Comparison of ENCODE assay signal across 9 mouse cellular contexts in the genomic region with DNA sequence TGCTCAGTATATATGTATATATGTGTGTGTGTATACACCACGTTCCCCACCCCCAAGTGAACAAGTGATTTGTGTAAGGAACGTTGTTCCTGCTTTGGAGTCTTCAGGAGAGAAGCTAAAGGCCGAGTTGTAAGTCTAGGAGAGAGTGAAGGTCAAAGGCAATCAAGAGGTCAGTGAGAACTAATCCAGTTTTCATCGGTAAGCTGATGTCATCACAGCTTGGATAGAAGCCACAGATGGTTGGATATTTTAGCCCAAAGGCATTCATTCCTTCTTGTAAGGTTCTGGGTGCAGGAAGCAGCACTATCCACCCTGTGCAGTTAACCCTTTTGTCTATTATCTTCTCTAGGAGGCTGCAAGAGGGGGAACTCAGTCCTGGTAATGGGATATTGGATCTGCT. TPM values are rescaled to one million over a fixed set of nuclear protein-coding genes. Genes with fewer than 3 reads are reported as not detected.
DNase-seq lines count a peak whose midpoint lies in the region; ATAC-seq and TF ChIP-seq lines count a peak whose summit lies in the region.
"Had no signal": no experiment of that assay in that cellular context is flagged by ENCODE, and none has a peak within 500 bp of the region (broad histone marks: within the 10 kb centered on the region; RNA-seq: fewer than 3 reads in every experiment).

No protein-coding gene starts in this region.

- no peak for DNase-seq in gastrocnemius, adult 2 months
- DNase-seq in gastrocnemius, adult 8-10 months (ENCODE audit: low spot score in 2 of 2) = no peak
- no peak for DNase-seq in neural tube, embryonic 11.5 days (ENCODE audit: low spot score)
- no peak for DNase-seq in neural tube, embryonic 10.5 days (ENCODE audit: extremely low spot score, low spot score)
- DNase-seq in lung, postnatal 4 days = no peak
- no peak for DNase-seq in cerebellum, adult 11-12 months
- DNase-seq in thymus, postnatal 25 days = no peak

- peak overlapping the region; percentile 19; the same call in 1 of the 2 replicates for H3K4me2 ChIP-seq in neural tube, embryonic 11.5 days (ENCODE audit: low read depth)
- 0 out of 2 replicates have a peak overlapping the region, but pooled peaks have one; percentile 39 for H3K4me2 ChIP-seq in limb, embryonic 15.5 days

- no peak for TF ChIP-seq CTCF in gastrocnemius, adult 2 months (IDR thresholded peaks at IDR 0.05)

- H3K9me3 ChIP-seq in neural tube, embryonic 11.5 days (ENCODE audit: control insufficient read depth, low read length) = no peaks in the 10 kb centered on the region
- H3K9me3 ChIP-seq in limb, embryonic 15.5 days = no peaks in the 10 kb centered on the region

- intact Hi-C loops in gastrocnemius, adult 2 months (cut with DNase I) = no loop called here

- H3K9ac ChIP-seq in neural tube, embryonic 11.5 days (ENCODE audit: low read length) = no peak overlapping the region
- no peak overlapping the region for H3K9ac ChIP-seq in limb, embryonic 15.5 days

- ATAC-seq in neural tube, embryonic 11.5 days (ENCODE audit: insufficient read depth, low FRiP score, low TSS enrichment) = no peak
- no peak for ATAC-seq in limb, embryonic 15.5 days (ENCODE audit: insufficient number of reproducible peaks, low FRiP score, low TSS enrichment, low read depth)

- H3K36me3 ChIP-seq in neural tube, embryonic 11.5 days (ENCODE audit: control insufficient read depth, insufficient read depth, low read length) = no peaks in the 10 kb centered on the region
- H3K36me3 ChIP-seq in limb, embryonic 15.5 days = no peaks in the 10 kb centered on the region; the same call in 1 of the 2 replicates

- peak overlapping the region; percentile 91 for H3K27ac ChIP-seq in gastrocnemius, adult 2 months
- H3K27ac ChIP-seq in neural tube, embryonic 11.5 days (ENCODE audit: low read depth, low read length) = no peak overlapping the region
- no peak overlapping the region for H3K27ac ChIP-seq in limb, embryonic 15.5 days

- no peaks in the 10 kb centered on the region for H3K27me3 ChIP-seq in neural tube, embryonic 11.5 days (ENCODE audit: control insufficient read depth, insufficient read depth, low read length)
- no peaks in the 10 kb centered on the region for H3K27me3 ChIP-seq in limb, embryonic 15.5 days

- WGBS in neural tube, embryonic 11.5 days = 55% methylated on average over 4 of the region's 4 CpGs
- 48% methylated on average over 4 of the region's 4 CpGs for WGBS in limb, embryonic 15.5 days

- 0 out of 2 replicates have a peak, but pooled peaks cover 3% of the 10 kb centered on the region for H3K4me1 ChIP-seq in neural tube, embryonic 11.5 days (ENCODE audit: control insufficient read depth, insufficient read depth, low read length)
- H3K4me1 ChIP-seq in limb, embryonic 15.5 days = peaks cover 8% of the 10 kb centered on the region

- H3K4me3 ChIP-seq in gastrocnemius, adult 2 months = peak overlapping the region; percentile 80
- no peak overlapping the region for H3K4me3 ChIP-seq in neural tube, embryonic 11.5 days (ENCODE audit: low read depth, low read length)
- peak overlapping the region; percentile 52; the same call in 1 of the 2 replicates for H3K4me3 ChIP-seq in limb, embryonic 15.5 days
- H3K4me3 ChIP-seq: erythroblast, embryonic 14.5 days had no signal

RNA-seq across cellular contexts. Expression of a gene that starts 3.2 kb away (rescaled TPM):
- total RNA-seq in gastrocnemius, adult 2 months (2021) = 1,000 to 10,000 TPM in 1 of 2 experiments, 100 to 1,000 TPM in 1; 915 to 1,167 TPM
- 1,000 to 10,000 TPM in 2 of 4 experiments, 100 to 1,000 TPM in 2; 909 to 1,066 (median 1,006) TPM for total RNA-seq in gastrocnemius, adult 8-10 months (2022)
- polyA plus RNA-seq in neural tube, embryonic 11.5 days (2014; fragmentation: Nextera tagmentation; extraction: Ambion mirVana) = 434 and 438 TPM in 2 replicates
- polyA plus RNA-seq in limb, embryonic 15.5 days (2015; fragmentation: Nextera tagmentation; extraction: Ambion mirVana) = 373 and 387 TPM in 2 replicates

RNA-seq across cellular contexts. Expression of a gene that starts 30.9 kb away (rescaled TPM):
- total RNA-seq in gastrocnemius, adult 2 months (2021) = 1 to 10 TPM; 8.2 to 8.4 TPM
- 10 to 100 TPM; 10.1 to 12.1 (median 10.8) TPM for total RNA-seq in gastrocnemius, adult 8-10 months (2022)
- 15.0 and 15.5 TPM in 2 replicates for polyA plus RNA-seq in neural tube, embryonic 11.5 days (2014; fragmentation: Nextera tagmentation; extraction: Ambion mirVana)
- polyA plus RNA-seq in limb, embryonic 15.5 days (2015; fragmentation: Nextera tagmentation; extraction: Ambion mirVana) = 7.8 and 9.8 TPM in 2 replicates

RNA-seq across cellular contexts. Expression of a gene that starts 47.1 kb away (rescaled TPM):
- under 1 TPM; 0.11 to 0.15 TPM for total RNA-seq in gastrocnemius, adult 2 months (2021)
- under 1 TPM in 3 of 4 experiments, not detected in 1; 0.07 to 0.32 (median 0.16) TPM for total RNA-seq in gastrocnemius, adult 8-10 months (2022)
- polyA plus RNA-seq in neural tube, embryonic 11.5 days (2014; fragmentation: Nextera tagmentation; extraction: Ambion mirVana) = 0.31 and 0.74 TPM in 2 replicates
- 0.97 and 1.2 TPM in 2 replicates for polyA plus RNA-seq in limb, embryonic 15.5 days (2015; fragmentation: Nextera tagmentation; extraction: Ambion mirVana)
- polyA plus RNA-seq: erythroblast, embryonic 14.5 days had no signal
